Mouse (Mus musculus) heart, embryonic 16.5 days (tissue): Measurements from ENCODE around the gene Bmp5. TPM values are rescaled to one million over a fixed set of nuclear protein-coding genes. Genes with fewer than 3 reads are reported as not detected.
"Not testable (repeated sequence)": the region's sequence is repeated elsewhere in the genome, so short reads cannot be mapped to it uniquely, and the experiment has no call there.

Experiments used
- ATAC-seq: fragments of 200-750 bp; cut with Nextera tagmentation; replicated peaks from 2 replicates; pipeline ENCODE4 v1.8.0; 2017; ENCODE audit warnings: moderate number of reproducible peaks; ENCODE audit not compliant: insufficient read depth, low FRiP score; ENCODE audit errors: extremely low read depth
- H3K27ac ChIP-seq: fragments of 300-500 bp; sonication (generic); 2 replicates; pipeline ENCODE4 v1.5.1; 2014; ENCODE audit warnings: mild to moderate bottlenecking, low read length, control low read depth, moderate library complexity
- H3K27me3 ChIP-seq: fragments of 300-500 bp; sonication (generic); 2 replicates; pipeline ENCODE4 v1.6.1; 2014; ENCODE audit warnings: low read length, mixed read lengths; ENCODE audit not compliant: control insufficient read depth, insufficient read depth
- H3K36me3 ChIP-seq: fragments of 300-500 bp; sonication (generic); 2 replicates; pipeline ENCODE4 v1.6.1; 2014; ENCODE audit not compliant: control insufficient read depth, insufficient read depth
- H3K4me1 ChIP-seq: fragments of 300-500 bp; sonication (generic); 2 replicates; pipeline ENCODE4 v1.6.1; 2014; ENCODE audit warnings: low read length, mixed read lengths; ENCODE audit not compliant: control insufficient read depth, insufficient read depth
- H3K4me2 ChIP-seq: fragments of 300-500 bp; sonication (generic); 2 replicates; pipeline ENCODE4 v1.6.1; 2014; ENCODE audit warnings: low read depth, mild to moderate bottlenecking, control low read depth, low read length
- H3K4me3 ChIP-seq: fragments of 300-500 bp; sonication (generic); 2 replicates; pipeline ENCODE4 v1.5.1; 2014; ENCODE audit warnings: mild to moderate bottlenecking, control low read depth, low read length
- H3K9ac ChIP-seq: fragments of 300-500 bp; sonication (generic); 2 replicates; pipeline ENCODE4 v1.6.1; 2014; ENCODE audit warnings: low read length, control low read depth
- H3K9me3 ChIP-seq: fragments of 300-500 bp; sonication (generic); replicated peaks from 2 replicates; pipeline ENCODE4 v1.6.1; 2016; ENCODE audit warnings: low read length; ENCODE audit not compliant: control insufficient read depth
- WGBS: fragments of 180-500 bp; shearing (Covaris S2); extraction: QIAGEN DNeasy Blood & Tissue Kit; methylation state at CpG from one replicate; pipeline ENCODE4 v1.1.7; 2014; 5-methylcytosine and 5-hydroxymethylcytosine counted together
- polyA plus RNA-seq: library from polyadenylated mRNA; unstranded; fragments of >200 nt; fragmentation: Nextera tagmentation; extraction: Ambion mirVana; gene quantifications from 2 replicates; pipeline ENCODE4 v1.2.1, GENCODE M21; 2015

The Bmp5 gene
- polyA plus RNA-seq, 1 experiment from 2014 or later = 5.3 TPM

- Histone ChIP-seq H3K27me3 (no peaks in the 10 kb centered on the region), H3K4me2 (peak overlapping the region; percentile 64), H3K9ac (peak overlapping the region; percentile 43), H3K4me3 (peak overlapping the region; percentile 35), H3K4me1 (peaks cover 5% of the 10 kb centered on the region), H3K9me3 (no peaks in the 10 kb centered on the region), H3K27ac (no peak overlapping the region; the same call in 1 of the 2 replicates), H3K36me3 (no peaks in the 10 kb centered on the region)
- ATAC-seq = no peak
- 25% methylated on average over 5 of the region's 5 CpGs for WGBS
These were observed 5.6 kb downstream of the Bmp5 start for GRCm38 (mm10) chr9:75780558-75781276.

- Histone ChIP-seq H3K27me3 (no peaks in the 10 kb centered on the region), H3K9me3 (no peaks in the 10 kb centered on the region), H3K4me3 (peak overlapping the region; percentile 38), H3K36me3 (no peaks in the 10 kb centered on the region), H3K4me2 (peak overlapping the region; percentile 62), H3K9ac (peak overlapping the region; percentile 38; the same call in 1 of the 2 replicates), H3K27ac (no peak overlapping the region), H3K4me1 (peaks cover 5% of the 10 kb centered on the region)
- 23% methylated on average over 5 of the region's 5 CpGs for WGBS
- ATAC-seq = no peak
These were observed 6.4 kb downstream of the Bmp5 start for GRCm38 (mm10) chr9:75781600-75781999.

GRCm38 (mm10) chr9:75783573-75783972, 8.4 kb downstream of the Bmp5 start:
- Histone ChIP-seq H3K9ac (no peak overlapping the region), H3K36me3 (no peaks in the 10 kb centered on the region), H3K9me3 (no peaks in the 10 kb centered on the region), H3K27me3 (no peaks in the 10 kb centered on the region), H3K27ac (no peak overlapping the region), H3K4me2 (no peak overlapping the region), H3K4me3 (no peak overlapping the region), H3K4me1 (peaks cover 5% of the 10 kb centered on the region)
- 91% methylated on average over 2 of the region's 2 CpGs for WGBS
- no peak for ATAC-seq

- no peak for ATAC-seq
- Histone ChIP-seq H3K4me2 (no peak overlapping the region), H3K9me3 (no peaks in the 10 kb centered on the region), H3K4me3 (no peak overlapping the region), H3K27me3 (no peaks in the 10 kb centered on the region), H3K4me1 (peaks cover 3% of the 10 kb centered on the region), H3K27ac (no peak overlapping the region), H3K9ac (no peak overlapping the region), H3K36me3 (no peaks in the 10 kb centered on the region)
- 86% methylated on average over 5 of the region's 5 CpGs for WGBS
These were observed 10.8 kb downstream of the Bmp5 start for GRCm38 (mm10) chr9:75785959-75786358.

- no peaks in the 10 kb centered on the region for H3K27me3 ChIP-seq
- no peak overlapping the region for H3K9ac ChIP-seq
- H3K4me1 ChIP-seq = no peaks in the 10 kb centered on the region; the same call in 1 of the 2 replicates
- H3K36me3 ChIP-seq = no peaks in the 10 kb centered on the region
- no peak overlapping the region for H3K4me2 ChIP-seq
- H3K27ac ChIP-seq = no peak overlapping the region
- no peak overlapping the region for H3K4me3 ChIP-seq
- H3K9me3 ChIP-seq = no peaks in the 10 kb centered on the region
- WGBS = 81% methylated on average over 15 of the region's 15 CpGs
- ATAC-seq = no peak
These were observed 12.0 kb downstream of the Bmp5 start for GRCm38 (mm10) chr9:75787121-75787520.

- no peaks in the 10 kb centered on the region for H3K4me1 ChIP-seq
- no peaks in the 10 kb centered on the region for H3K36me3 ChIP-seq
- H3K27ac ChIP-seq = no peak overlapping the region
- H3K4me3 ChIP-seq = no peak overlapping the region
- no peak overlapping the region for H3K9ac ChIP-seq
- no peak for ATAC-seq
- no peak overlapping the region for H3K4me2 ChIP-seq
- no peaks in the 10 kb centered on the region for H3K27me3 ChIP-seq
- 66% methylated on average over 7 of the region's 7 CpGs for WGBS
- H3K9me3 ChIP-seq = no peaks in the 10 kb centered on the region
These were observed 14.8 kb downstream of the Bmp5 start for GRCm38 (mm10) chr9:75789879-75790428.

GRCm38 (mm10) chr9:75804940-75805339, 29.8 kb downstream of the Bmp5 start:
- Histone ChIP-seq H3K4me3 (no peak overlapping the region), H3K4me1 (no peaks in the 10 kb centered on the region), H3K9ac (no peak overlapping the region), H3K27me3 (no peaks in the 10 kb centered on the region), H3K4me2 (no peak overlapping the region), H3K9me3 (no peaks in the 10 kb centered on the region), H3K27ac (no peak overlapping the region), H3K36me3 (no peaks in the 10 kb centered on the region)
- no peak for ATAC-seq
- 82% methylated on average over 6 of the region's 6 CpGs for WGBS

- not testable (repeated sequence) for H3K9me3 ChIP-seq, H3K4me2 ChIP-seq, H3K27ac ChIP-seq, H3K27me3 ChIP-seq, H3K9ac ChIP-seq, H3K4me3 ChIP-seq, ATAC-seq, H3K36me3 ChIP-seq, H3K4me1 ChIP-seq
- 73% methylated on average over 3 of the region's 4 CpGs for WGBS
These were observed 33.0 kb downstream of the Bmp5 start for GRCm38 (mm10) chr9:75808179-75808578.

- 86% methylated on average over 7 of the region's 7 CpGs for WGBS
These were observed 33.5 kb downstream of the Bmp5 start for GRCm38 (mm10) chr9:75808659-75809058.

More at GRCm38 (mm10) chr9:75808659-75809058, 33.5 kb downstream of the Bmp5 start:
- Histone ChIP-seq H3K4me2 (no peak overlapping the region), H3K36me3 (no peaks in the 10 kb centered on the region), H3K9me3 (no peaks in the 10 kb centered on the region), H3K27ac (no peak overlapping the region), H3K27me3 (no peaks in the 10 kb centered on the region), H3K9ac (no peak overlapping the region), H3K4me1 (peaks cover 3% of the 10 kb centered on the region), H3K4me3 (no peak overlapping the region)
- ATAC-seq = no peak
